Mouse (Mus musculus) heart, embryonic 15.5 days (tissue): ENCODE results near the gene Creld2. TPM values are rescaled to one million over a fixed set of nuclear protein-coding genes. Genes with fewer than 3 reads are reported as not detected.

Source experiments
- ATAC-seq: fragments of 200-750 bp; cut with Nextera tagmentation; replicated peaks from 2 replicates; pipeline ENCODE4 v1.8.0; 2017; ENCODE audit warnings: low read depth, moderate TSS enrichment; ENCODE audit not compliant: insufficient number of reproducible peaks, insufficient read depth, low FRiP score
- H3K27ac ChIP-seq: fragments of 300-500 bp; sonication (generic); 2 replicates; pipeline ENCODE4 v1.5.1; 2015; ENCODE audit warnings: mild to moderate bottlenecking, inconsistent platforms
- H3K27me3 ChIP-seq: fragments of 300-500 bp; sonication (generic); 2 replicates; pipeline ENCODE4 v1.6.1; 2015; ENCODE audit warnings: inconsistent platforms
- H3K36me3 ChIP-seq: fragments of 300-500 bp; sonication (generic); 2 replicates; pipeline ENCODE4 v1.6.1; 2015; ENCODE audit warnings: mild to moderate bottlenecking, inconsistent platforms
- H3K4me1 ChIP-seq: fragments of 300-500 bp; sonication (generic); replicated peaks from 2 replicates; pipeline ENCODE4 v1.6.1; 2015; ENCODE audit warnings: inconsistent platforms
- H3K4me2 ChIP-seq: fragments of 300-500 bp; sonication (generic); 2 replicates; pipeline ENCODE4 v1.6.1; 2015; ENCODE audit warnings: inconsistent platforms, mild to moderate bottlenecking, moderate library complexity
- H3K4me3 ChIP-seq: fragments of 300-500 bp; sonication (generic); 2 replicates; pipeline ENCODE4 v1.5.1; 2015; ENCODE audit warnings: mild to moderate bottlenecking, inconsistent platforms
- H3K9ac ChIP-seq: fragments of 300-500 bp; sonication (generic); 2 replicates; pipeline ENCODE4 v1.6.1; 2015; ENCODE audit warnings: mild to moderate bottlenecking, inconsistent platforms
- H3K9me3 ChIP-seq: fragments of 300-500 bp; sonication (generic); replicated peaks from 2 replicates; pipeline ENCODE4 v1.6.1; 2016; ENCODE audit warnings: inconsistent platforms
- WGBS: fragments of 180-500 bp; shearing (Covaris S2); methylation state at CpG from one replicate; pipeline ENCODE4 v1.1.7; 2015; ENCODE audit warnings: mixed read lengths; 5-methylcytosine and 5-hydroxymethylcytosine counted together
- polyA plus RNA-seq: library from polyadenylated mRNA; unstranded; fragments of >200 nt; fragmentation: Nextera tagmentation; extraction: Ambion mirVana; gene quantifications from 2 replicates; pipeline ENCODE4 v1.2.1, GENCODE M21; 2015

Gene Creld2
- polyA plus RNA-seq, 1 experiment from 2014 or later: 47.5 TPM

DNA sequence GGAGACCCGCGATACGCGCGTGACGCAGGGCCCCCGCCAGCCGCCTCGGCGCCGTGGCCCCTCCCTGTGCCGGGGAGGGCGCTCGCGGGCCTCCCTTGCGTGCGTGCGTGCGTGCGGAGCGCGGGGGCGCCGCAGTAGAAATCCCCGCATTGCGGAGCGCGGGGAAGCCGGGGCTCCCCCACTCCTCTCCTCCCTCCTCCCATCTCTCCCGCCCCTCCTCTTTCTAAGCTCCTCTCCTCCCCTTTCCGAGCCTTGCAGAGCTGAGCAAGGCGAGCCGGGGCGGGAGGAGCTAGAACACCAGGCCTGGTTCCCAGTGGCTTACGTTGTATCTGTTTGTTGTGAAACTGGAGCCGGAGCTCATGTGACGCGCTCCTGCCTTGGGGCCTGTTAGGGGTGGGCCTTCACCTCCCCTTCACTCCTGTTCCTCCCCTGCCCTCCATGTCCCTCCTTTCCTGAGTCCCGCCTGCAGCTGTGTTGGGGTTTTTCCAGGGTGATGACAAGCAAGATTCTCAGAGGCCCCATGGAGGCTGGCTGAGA, 44.3 kb downstream of the Creld2 start:
- peak overlapping the region; percentile 70 for H3K4me3 ChIP-seq
- peak overlapping the region; percentile 88 for H3K9ac ChIP-seq
- ATAC-seq: peak; percentile 73
- H3K4me2 ChIP-seq: peak overlapping the region; percentile 92
- H3K4me1 ChIP-seq: peaks cover 62% of the 10 kb centered on the region
- H3K27ac ChIP-seq: peak overlapping the region; percentile 95
- H3K27me3 ChIP-seq: no peaks in the 10 kb centered on the region
- under 1% methylated on average over 39 of the region's 39 CpGs for WGBS
- H3K36me3 ChIP-seq: peaks cover 22% of the 10 kb centered on the region
- H3K9me3 ChIP-seq: no peaks in the 10 kb centered on the region

GRCm38 (mm10) chr15:88864270-88865030, 45.0 kb downstream of the Creld2 start:
- Histone ChIP-seq H3K4me2 (peak overlapping the region; percentile 92), H3K27ac (peak overlapping the region; percentile 95), H3K4me1 (peaks cover 58% of the 10 kb centered on the region), H3K9me3 (no peaks in the 10 kb centered on the region), H3K4me3 (peak overlapping the region; percentile 70), H3K9ac (peak overlapping the region; percentile 88), H3K36me3 (peaks cover 22% of the 10 kb centered on the region), H3K27me3 (no peaks in the 10 kb centered on the region)
- 21% methylated on average over 22 of the region's 22 CpGs for WGBS
- no peak for ATAC-seq

DNA sequence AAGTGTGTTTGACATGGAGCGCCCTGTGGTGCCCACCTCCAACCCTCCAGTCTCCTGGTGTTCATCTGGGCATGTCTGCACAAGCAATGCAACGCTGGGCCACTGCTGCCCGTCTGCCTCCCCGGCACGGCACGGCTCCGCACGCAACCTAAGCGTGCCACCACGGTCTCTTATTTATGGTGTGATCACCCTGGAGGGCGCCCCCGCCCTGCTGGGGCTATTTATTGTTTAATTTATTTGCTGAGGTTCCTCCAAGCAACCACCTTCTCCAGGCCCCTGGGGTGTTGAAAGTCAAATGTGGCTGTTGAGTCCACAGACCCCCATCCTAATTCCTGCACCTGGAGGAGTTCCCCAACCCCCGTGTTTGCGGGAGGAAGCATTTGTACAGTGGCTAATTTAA, 45.6 kb downstream of the Creld2 start:
- WGBS: 74% methylated on average over 14 of the region's 14 CpGs
- peaks cover 22% of the 10 kb centered on the region for H3K36me3 ChIP-seq
- no peaks in the 10 kb centered on the region for H3K27me3 ChIP-seq
- H3K27ac ChIP-seq: peak overlapping the region; percentile 95
- peaks cover 57% of the 10 kb centered on the region for H3K4me1 ChIP-seq
- ATAC-seq: no peak
- H3K9ac ChIP-seq: peak overlapping the region; percentile 88
- peak overlapping the region; percentile 92 for H3K4me2 ChIP-seq
- peak overlapping the region; percentile 70 for H3K4me3 ChIP-seq
- no peaks in the 10 kb centered on the region for H3K9me3 ChIP-seq

- H3K9me3 ChIP-seq: no peaks in the 10 kb centered on the region
- ATAC-seq: no peak
- 48% methylated on average over 4 of the region's 4 CpGs for WGBS
- H3K4me3 ChIP-seq: no peak overlapping the region
- H3K27ac ChIP-seq: peak overlapping the region; percentile 95
- peaks cover 22% of the 10 kb centered on the region for H3K36me3 ChIP-seq
- 0 out of 2 replicates have a peak overlapping the region, but pooled peaks have one; percentile 19 for H3K9ac ChIP-seq
- no peaks in the 10 kb centered on the region for H3K27me3 ChIP-seq
- peaks cover 53% of the 10 kb centered on the region for H3K4me1 ChIP-seq
- peak overlapping the region; percentile 92 for H3K4me2 ChIP-seq
Measured at GRCm38 (mm10) chr15:88865888-88866695, 46.6 kb downstream of the Creld2 start.

- WGBS: 24% methylated on average over 7 of the region's 7 CpGs
- ATAC-seq: no peak
- Histone ChIP-seq H3K4me3 (no peak overlapping the region), H3K36me3 (peaks cover 22% of the 10 kb centered on the region), H3K4me1 (peaks cover 46% of the 10 kb centered on the region), H3K27ac (peak overlapping the region; percentile 95), H3K9me3 (no peaks in the 10 kb centered on the region), H3K27me3 (no peaks in the 10 kb centered on the region), H3K9ac (0 out of 2 replicates have a peak overlapping the region, but pooled peaks have one; percentile 19), H3K4me2 (peak overlapping the region; percentile 47)
Measured at GRCm38 (mm10) chr15:88866934-88867356, 47.5 kb downstream of the Creld2 start.

GRCm38 (mm10) chr15:88867368-88868023, 48.0 kb downstream of the Creld2 start:
- Histone ChIP-seq H3K9me3 (no peaks in the 10 kb centered on the region), H3K9ac (0 out of 2 replicates have a peak overlapping the region, but pooled peaks have one; percentile 19), H3K4me1 (peaks cover 46% of the 10 kb centered on the region), H3K36me3 (peaks cover 22% of the 10 kb centered on the region), H3K27ac (peak overlapping the region; percentile 95), H3K27me3 (no peaks in the 10 kb centered on the region), H3K4me2 (peak overlapping the region; percentile 47), H3K4me3 (no peak overlapping the region)
- peak; percentile 39 for ATAC-seq
- 12% methylated on average over 5 of the region's 5 CpGs for WGBS

DNA sequence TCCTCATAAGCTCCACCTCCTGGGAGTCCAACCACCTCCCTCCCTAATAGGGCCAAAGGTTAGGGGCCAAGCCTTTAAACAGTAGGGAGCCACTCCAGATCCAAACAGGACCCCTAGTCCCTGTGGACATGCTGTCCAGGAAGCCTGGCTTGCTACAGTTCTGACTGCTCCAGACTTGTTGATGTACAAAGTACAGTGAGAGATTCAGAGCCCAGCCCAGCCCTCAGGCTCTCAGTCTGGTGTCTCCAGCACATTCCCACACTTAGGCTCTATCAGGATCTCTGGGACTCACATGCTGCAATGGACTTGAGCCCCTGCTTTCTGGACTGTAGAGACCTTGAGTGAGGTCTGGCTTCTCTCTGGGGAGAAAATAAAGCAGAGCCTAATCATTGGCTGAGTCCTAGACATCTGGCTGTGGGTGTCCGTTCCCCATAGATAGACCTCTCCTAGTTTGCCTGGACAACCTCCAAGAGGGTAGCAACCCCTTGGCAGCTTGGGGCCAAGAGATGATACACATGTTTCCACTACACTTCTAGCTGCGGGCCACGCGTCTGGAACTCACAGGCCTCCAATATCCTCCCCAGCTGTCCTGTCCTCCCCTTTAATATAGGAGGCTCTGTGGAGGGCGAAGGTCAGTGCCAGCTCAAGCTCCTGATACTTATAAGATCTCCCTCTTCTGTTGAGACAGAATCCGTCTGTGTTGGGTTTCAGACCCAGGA, 48.7 kb downstream of the Creld2 start:
- H3K4me1 ChIP-seq: peaks cover 46% of the 10 kb centered on the region
- H3K4me2 ChIP-seq: peak overlapping the region; percentile 47
- H3K27me3 ChIP-seq: no peaks in the 10 kb centered on the region
- whole genome bisulfite sequencing: 42% methylated on average over 6 of the region's 6 CpGs
- peak; percentile 16 for ATAC-seq
- peaks cover 22% of the 10 kb centered on the region for H3K36me3 ChIP-seq
- no peak overlapping the region for H3K4me3 ChIP-seq
- no peaks in the 10 kb centered on the region for H3K9me3 ChIP-seq
- H3K9ac ChIP-seq: no peak overlapping the region
- H3K27ac ChIP-seq: peak overlapping the region; percentile 95

DNA sequence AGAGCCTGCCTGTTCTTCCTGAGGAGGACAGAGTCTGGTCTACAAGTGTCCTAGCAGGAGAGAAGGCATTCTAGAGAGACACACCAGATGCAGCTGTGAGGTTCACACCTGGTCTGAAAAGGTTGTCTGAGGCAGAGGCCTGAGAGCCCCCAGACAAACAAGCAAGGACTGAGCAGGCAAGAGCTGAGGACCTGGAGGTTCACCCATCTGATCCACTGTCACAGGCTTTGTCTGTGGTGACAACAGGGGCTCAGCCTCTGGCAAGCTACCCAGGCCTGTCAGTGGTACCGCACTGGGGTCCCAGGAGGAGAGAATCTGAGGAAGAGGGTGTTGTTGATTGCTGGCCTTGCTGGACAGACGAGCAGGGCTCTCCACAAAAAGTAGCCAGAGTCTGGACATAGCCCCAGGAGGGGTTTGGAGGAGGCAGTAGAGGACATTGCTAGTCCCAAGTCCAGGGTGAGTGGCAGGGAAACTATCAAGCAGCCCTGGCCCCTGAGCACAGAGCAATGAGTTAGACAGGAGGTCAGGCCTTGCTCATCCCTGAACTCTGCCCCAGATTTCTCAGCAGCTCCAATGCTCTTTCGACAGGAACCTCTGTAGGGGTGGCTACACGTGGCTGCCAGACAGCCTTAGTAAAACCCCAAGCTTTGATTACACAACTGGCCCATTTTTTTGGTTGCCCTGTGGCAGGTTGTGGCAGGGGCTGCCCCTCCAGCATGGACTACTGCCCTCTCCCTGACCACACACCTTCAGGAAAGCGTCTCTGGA, 51.2 kb downstream of the Creld2 start:
- Histone ChIP-seq H3K4me2 (no peak overlapping the region), H3K27me3 (no peaks in the 10 kb centered on the region), H3K27ac (no peak overlapping the region), H3K9ac (no peak overlapping the region), H3K4me3 (no peak overlapping the region), H3K4me1 (peaks cover 33% of the 10 kb centered on the region), H3K36me3 (peaks cover 8% of the 10 kb centered on the region), H3K9me3 (no peaks in the 10 kb centered on the region)
- 65% methylated on average over 5 of the region's 5 CpGs for WGBS
- ATAC-seq: no peak

GRCm38 (mm10) chr15:88874061-88874460, 54.6 kb downstream of the Creld2 start:
- H3K4me3 ChIP-seq: no peak overlapping the region
- no peak overlapping the region for H3K9ac ChIP-seq
- H3K9me3 ChIP-seq: no peaks in the 10 kb centered on the region
- H3K27me3 ChIP-seq: no peaks in the 10 kb centered on the region
- H3K4me2 ChIP-seq: no peak overlapping the region
- 86% methylated on average over 3 of the region's 3 CpGs for WGBS
- H3K4me1 ChIP-seq: peaks cover 10% of the 10 kb centered on the region
- ATAC-seq: no peak
- no peak overlapping the region for H3K27ac ChIP-seq
- H3K36me3 ChIP-seq: no peaks in the 10 kb centered on the region

DNA sequence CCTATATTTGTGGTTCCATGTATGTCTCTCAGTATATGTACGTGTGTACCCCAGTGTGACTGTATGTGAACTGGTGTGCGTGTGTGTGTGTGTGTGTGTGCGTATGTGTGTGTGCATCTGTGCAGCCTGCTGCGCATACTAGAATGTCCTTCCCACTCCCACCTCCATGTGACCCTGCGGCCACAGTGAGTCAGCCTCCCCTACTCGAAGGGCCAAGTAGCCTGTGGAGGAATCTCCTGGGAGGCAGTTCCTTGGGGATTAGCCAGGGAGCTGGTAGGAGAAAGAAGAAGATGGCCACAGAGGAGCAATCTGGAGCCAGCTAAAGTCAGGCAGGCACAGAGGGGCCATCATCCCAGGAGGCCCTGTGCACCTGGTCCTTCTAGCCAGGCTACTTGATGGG, 55.0 kb downstream of the Creld2 start:
- 87% methylated on average over 6 of the region's 6 CpGs for WGBS
- Histone ChIP-seq H3K9me3 (no peaks in the 10 kb centered on the region), H3K27ac (no peak overlapping the region), H3K4me1 (peaks cover 10% of the 10 kb centered on the region), H3K9ac (no peak overlapping the region), H3K4me3 (no peak overlapping the region), H3K36me3 (no peaks in the 10 kb centered on the region), H3K4me2 (no peak overlapping the region), H3K27me3 (no peaks in the 10 kb centered on the region)
- ATAC-seq: no peak
